Mouse (Mus musculus): ENCODE results near the gene 4930452B06Rik.
"Not testable (repeated sequence)": the region's sequence is repeated elsewhere in the genome, so short reads cannot be mapped to it uniquely, and the experiment has no call there.

The 4930452B06Rik gene

DNA sequence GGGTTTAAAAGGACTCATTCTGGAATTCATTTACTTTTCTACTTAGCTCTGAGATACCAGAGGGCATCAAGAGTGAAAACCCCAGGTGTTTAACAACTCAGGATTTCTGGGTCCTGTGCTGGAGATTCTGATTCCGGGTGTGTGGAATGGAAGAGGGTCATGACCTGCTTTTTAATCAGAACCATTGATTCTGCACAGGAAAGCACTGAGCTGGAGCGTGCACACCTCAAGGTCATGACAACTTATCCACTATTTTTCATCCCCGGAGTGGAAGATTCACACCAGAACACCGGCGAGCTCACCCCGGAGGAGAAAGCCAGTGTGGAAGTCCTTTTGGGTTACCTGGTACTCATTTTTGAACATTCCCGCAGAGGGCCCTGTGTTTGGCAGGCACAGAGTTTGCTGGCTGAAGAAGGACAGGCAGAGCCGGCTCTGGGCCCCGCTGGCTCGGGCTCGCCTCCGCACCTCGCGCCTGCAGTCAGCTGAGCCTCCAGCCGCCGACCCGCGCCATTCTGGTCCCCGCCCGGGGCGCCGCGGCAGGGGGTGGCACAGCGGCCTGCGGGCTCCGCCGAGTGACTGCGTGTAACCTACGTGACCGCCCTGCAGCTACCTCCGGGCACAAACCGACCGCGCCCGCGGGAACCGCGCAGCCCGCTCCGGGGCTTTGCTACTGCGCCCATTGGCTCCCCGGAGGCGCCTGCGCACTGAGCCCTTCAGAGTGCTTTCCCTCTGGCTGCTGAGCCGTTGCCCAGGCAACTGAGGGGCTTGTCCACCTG, at the start of gene 4930452B06Rik:
TSS of gene 4930452B06Rik (minus strand) at position 605 of the 776 bp plus-strand sequence.
- DNase-seq (ENCODE audit: low read depth): peak; percentile 22

DNA sequence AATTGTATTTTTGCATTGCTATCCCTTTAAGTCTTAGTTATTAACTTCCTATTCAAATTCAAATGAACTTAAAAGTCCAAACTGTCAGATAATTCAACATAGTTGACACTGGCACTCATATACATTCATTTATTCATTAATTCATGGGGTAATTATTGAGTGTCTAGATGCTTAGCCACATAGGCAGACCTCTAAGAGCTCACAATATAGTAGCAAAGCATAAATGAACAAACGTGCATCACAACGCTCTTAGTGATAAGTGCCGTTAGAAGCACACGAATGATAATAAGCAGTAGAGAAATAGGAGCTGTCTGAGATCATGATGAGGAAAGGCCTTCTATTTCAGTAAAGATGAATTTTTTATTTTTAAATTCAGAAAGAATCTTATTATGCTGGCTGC, 46.6 kb upstream of the 4930452B06Rik start:
- DNase-seq (ENCODE audit: low read depth): no peak

DNA sequence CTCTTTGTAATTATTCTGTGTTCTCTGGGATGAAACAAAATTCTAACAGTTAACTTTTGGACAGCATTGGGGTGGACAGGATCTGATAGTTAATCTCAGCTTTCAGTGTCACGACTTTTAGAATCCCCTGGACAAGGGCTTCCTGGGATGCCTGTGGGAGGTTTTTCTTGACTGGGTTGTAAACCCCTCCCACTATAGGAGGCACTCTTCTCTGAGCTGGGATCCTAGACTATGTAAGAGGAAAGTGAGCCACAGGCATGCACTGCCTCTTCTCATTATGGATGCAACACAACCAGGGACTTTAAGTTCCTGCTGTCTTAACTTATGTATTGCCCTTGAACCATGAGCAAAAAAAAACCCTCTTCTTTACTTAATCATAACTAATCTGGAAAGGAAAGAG, 23.4 kb upstream of the 4930452B06Rik start:
- DNase-seq (ENCODE audit: low read depth): no peak

GRCm38 (mm10) chr14:8688462-8688861, 22.4 kb upstream of the 4930452B06Rik start:
- DNase-seq (ENCODE audit: low read depth): no peak

- no peak for DNase-seq (ENCODE audit: low read depth)
Measured at GRCm38 (mm10) chr14:8686185-8686584, 20.1 kb upstream of the 4930452B06Rik start.

GRCm38 (mm10) chr14:8679896-8680295, 13.9 kb upstream of the 4930452B06Rik start:
- DNase-seq (ENCODE audit: low read depth): no peak

- DNase-seq (ENCODE audit: low read depth): no peak
Measured at GRCm38 (mm10) chr14:8660359-8660758, 5.7 kb downstream of the 4930452B06Rik start.

- DNase-seq (ENCODE audit: low read depth): no peak
Measured at GRCm38 (mm10) chr14:8641650-8642279, 24.3 kb downstream of the 4930452B06Rik start.

DNA sequence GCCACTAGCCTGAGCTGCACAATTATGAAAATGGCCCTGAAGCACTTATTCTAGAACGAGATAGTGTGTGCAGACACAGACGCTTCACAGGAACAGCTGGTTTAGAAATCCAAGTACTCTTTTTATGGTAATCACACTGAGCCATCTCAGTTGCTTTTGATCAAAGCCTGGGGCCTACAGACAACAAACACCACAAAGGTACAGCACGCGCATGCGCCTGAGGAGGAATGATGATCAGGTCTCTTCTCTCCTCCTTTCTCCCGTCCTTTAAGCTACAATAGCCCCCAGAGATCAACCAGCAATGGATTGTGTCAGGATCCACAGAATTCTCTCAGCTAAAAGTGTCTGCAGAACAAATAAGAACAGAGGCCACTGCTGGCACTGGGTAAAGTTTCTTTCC, 33.8 kb downstream of the 4930452B06Rik start:
- no peak for DNase-seq (ENCODE audit: low read depth)

DNA sequence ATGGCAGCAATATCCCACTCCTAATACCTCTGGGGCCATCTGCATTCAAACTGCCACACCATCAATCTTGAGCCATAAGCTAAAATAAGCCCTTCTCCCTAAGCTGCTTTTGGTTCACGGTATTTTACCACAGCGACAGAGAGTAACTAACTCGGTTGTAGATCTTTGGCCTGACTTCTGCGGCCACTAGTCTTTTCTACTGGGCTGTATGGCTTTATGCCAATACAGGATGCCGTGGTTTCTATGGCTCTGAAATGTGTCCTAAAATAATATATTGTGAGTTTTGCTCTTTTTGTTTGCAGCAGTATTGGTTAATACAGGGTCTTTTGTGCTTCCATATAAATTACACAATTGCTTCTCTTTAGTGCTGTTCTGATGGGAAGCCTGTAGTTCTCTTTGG, 37.6 kb downstream of the 4930452B06Rik start:
- no peak for DNase-seq (ENCODE audit: low read depth)

DNA sequence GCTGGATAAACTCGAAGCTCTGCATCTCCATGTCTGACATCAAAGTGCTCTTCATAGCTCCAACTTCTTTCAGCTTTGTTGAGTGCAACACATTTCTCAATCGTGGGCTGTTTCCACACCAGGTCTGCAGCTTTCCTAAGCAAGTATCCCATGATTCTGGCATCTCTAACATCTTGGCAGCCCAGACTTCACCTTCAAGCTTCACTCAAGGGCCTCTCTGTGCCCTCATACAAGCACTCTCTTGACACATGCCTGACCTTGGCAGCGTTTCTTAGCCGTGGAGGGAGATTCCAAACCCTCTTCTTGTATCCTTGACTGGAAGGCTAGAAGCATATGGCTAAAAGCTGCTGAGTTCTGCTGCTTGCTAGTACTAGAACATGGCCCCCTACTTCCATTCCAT, 38.6 kb downstream of the 4930452B06Rik start:
- DNase-seq (ENCODE audit: low read depth): no peak

DNA sequence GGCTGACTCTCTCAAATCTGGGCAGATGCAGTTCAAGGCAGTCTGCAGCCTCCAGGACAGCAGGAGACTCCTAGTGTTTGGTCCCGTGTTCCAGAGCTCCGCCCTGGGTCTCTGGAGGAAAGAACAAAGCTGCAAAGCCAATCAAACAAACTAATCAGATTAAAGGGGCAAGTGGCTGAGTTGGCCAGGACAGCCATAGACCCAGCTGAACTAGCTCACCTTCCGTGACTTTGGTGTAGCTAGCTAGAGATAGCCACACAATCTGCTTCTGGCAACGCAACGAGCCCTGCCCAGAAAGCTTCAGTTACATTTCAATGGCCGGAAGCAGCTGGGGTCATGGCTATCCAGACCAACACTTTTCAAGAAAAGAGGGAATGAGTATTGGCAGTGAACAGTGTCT, 44.9 kb downstream of the 4930452B06Rik start:
- DNase-seq (ENCODE audit: low read depth): no peak

GRCm38 (mm10) chr14:8620580-8620979, 45.5 kb downstream of the 4930452B06Rik start:
- DNase-seq (ENCODE audit: low read depth): no peak

DNA sequence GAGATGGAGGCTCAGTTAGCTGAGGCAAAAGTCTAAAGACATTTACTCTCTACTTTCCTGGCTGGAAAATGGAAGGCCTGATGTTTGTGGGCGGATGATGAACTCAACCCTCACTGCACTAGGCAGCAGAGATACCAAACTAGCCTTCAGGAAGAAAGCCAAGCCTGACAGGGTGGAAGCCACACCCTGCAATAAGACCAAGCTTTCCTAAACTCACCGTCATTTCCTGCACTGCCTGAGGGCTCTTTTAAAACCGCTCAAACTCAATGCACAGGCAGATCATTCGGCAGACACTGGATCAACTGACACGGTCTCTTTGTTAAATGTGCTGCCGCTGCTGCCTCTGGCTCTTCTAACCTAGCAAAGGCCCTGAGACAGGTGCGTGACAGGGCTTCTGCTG, 50.4 kb downstream of the 4930452B06Rik start:
- DNase-seq (ENCODE audit: low read depth): no peak

- not testable (repeated sequence) for DNase-seq (ENCODE audit: low read depth)
Measured at GRCm38 (mm10) chr14:8614430-8614829, 51.6 kb downstream of the 4930452B06Rik start.

GRCm38 (mm10) chr14:8612080-8612479, 54.0 kb downstream of the 4930452B06Rik start:
- no peak for DNase-seq (ENCODE audit: low read depth)

DNA sequence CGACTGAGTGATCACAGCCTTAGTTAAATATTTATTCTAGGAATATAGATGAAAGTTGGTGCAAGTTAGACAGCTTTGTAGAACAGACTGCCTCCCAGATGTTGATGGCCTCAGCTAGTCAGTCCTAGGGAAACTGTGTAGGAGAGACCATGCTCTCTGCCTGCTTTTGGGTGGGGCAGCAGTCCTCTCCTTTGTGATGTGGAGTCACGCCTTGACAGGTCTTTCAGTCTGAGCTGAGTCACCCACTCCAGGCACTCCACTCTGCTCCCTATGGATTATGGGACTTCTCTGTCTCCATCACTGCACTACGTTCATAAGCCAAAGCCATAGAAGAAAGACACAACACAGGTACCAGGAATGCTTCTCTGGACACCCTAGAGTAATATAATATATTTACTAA, 55.9 kb downstream of the 4930452B06Rik start:
- DNase-seq (ENCODE audit: low read depth): no peak

DNA sequence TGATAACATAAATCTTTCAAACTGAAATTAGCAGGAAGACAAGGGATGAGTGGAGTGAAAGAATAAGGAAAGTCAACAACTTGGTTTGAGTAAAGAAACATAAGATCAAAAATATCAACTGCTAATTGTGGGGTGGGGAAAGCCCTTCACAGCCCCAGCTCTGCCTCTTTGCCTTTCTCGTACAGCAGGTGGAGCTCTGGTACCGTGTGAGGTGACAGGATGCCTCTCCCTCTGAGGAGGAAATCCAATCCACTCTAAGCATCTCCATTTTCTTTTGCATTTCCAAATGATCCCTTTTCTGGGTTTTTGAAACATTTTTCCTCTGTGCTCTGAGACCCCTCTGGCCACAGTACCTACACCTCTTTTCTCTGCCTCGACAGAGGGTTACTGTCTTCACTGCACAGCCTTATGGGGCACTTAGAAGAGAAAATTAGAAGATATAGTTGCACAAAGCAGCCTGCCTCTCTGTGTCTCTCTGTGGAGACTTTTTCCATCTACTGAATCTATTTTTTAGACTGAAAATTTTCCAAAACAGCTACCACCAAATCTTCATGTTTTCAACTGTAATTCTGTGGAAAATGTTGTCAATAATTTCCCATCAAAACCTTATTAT, 57.4 kb downstream of the 4930452B06Rik start:
- peak; percentile 13 for DNase-seq (ENCODE audit: low read depth)

- no peak for DNase-seq (ENCODE audit: low read depth)
Measured at GRCm38 (mm10) chr14:8604898-8605297, 61.1 kb downstream of the 4930452B06Rik start.

DNA sequence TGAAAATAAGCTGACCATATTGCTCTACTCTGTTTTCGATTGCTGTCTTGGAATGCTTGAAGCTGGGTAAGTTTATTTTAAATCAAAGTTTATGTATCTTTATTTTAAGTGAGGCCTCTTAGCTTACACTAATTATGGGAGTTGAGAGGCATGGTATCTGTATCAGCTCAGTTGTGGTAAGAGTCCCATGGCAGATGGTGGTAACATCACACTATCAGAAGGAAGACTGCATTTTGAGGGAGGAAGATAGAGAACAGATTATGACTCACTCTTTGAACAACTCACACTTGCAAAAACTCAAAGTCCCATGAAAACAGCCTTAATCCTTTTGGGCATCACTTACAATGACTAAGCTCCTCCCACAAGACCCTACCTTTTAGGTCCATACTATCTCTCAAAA, 81.0 kb downstream of the 4930452B06Rik start:
- DNase-seq (ENCODE audit: low read depth): no peak

DNA sequence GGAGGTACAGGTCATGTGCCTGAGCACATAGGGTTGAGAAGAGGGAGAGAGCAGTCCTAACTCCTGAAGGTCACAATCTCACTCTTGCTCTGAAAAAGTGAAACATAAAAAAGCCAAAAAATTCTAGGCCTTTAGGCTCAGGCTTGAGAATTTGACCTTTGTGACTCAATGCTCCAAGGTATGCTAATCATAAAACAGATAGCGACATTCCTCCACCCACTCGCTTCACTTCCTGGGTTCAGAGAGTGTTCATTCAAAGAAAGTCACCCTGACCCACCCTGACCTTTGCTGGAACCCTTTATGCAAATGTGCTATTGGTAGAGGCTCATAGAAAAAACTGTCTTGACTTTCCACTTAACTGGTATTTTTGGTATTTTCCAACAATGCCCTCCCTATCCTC, 115.0 kb downstream of the 4930452B06Rik start:
- DNase-seq (ENCODE audit: low read depth): not testable (repeated sequence)

DNA sequence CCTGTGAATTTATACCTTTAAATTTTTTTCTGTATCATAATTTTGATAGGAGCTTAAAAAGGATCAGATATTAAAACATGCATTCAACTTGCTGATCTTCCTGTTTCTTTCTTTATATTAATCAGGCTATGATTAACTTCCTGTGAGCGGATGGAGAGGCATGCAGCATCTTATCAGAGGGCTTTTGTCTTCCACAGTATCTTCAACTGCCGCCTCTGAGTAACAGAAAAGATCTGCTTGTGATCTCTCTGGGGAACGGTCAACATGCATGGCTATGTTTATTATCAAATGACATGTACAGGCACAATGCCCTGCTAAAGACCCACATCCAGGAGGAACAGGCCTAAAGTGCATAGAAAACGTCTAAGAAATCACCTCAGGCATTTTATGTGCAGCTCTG, 116.9 kb downstream of the 4930452B06Rik start:
- no peak for DNase-seq (ENCODE audit: low read depth)

GRCm38 (mm10) chr14:8536024-8536423, 130.0 kb downstream of the 4930452B06Rik start:
- no peak for DNase-seq (ENCODE audit: low read depth)
